Comparison of ENCODE assay signal across 25 mouse cellular contexts in genomic region chr10:84199035-84199434, GRCm38 (mm10).
A peak's percentile ranks its signal among the peaks of the same experiment; 100 is the strongest.
DNase-seq lines count a peak whose midpoint lies in the region; ATAC-seq lines count a peak whose summit lies in the region.
"Had no signal": no experiment of that assay in that cellular context is flagged by ENCODE, and none has a peak within 500 bp of the region (broad histone marks: within the 10 kb centered on the region; RNA-seq: fewer than 3 reads in every experiment).

No protein-coding gene starts in this region.

- no peaks in the 10 kb centered on the region for H3K36me3 ChIP-seq in splenic B cell, adult 2 months (ENCODE audit: control insufficient read depth, insufficient read depth, low read length, poor library complexity, severe bottlenecking)
- H3K36me3 ChIP-seq in limb, embryonic 10.5 days = no peaks in the 10 kb centered on the region
- H3K36me3 ChIP-seq: embryonic facial prominence, embryonic 13.5 days; embryonic facial prominence, embryonic 15.5 days; forebrain, embryonic 10.5 days; forebrain, embryonic 12.5 days; G1E had no signal

- H3K27ac ChIP-seq in limb, embryonic 10.5 days = no peak overlapping the region
- H3K27ac ChIP-seq: embryonic facial prominence, embryonic 13.5 days; embryonic facial prominence, embryonic 15.5 days; forebrain, embryonic 10.5 days; forebrain, embryonic 12.5 days had no signal

- H3K4me1 ChIP-seq in limb, embryonic 10.5 days = peaks cover 3% of the 10 kb centered on the region; the same call in 1 of the 2 replicates
- H3K4me1 ChIP-seq: forebrain, embryonic 10.5 days; forebrain, embryonic 12.5 days had no signal

- no peaks in the 10 kb centered on the region for H3K27me3 ChIP-seq in splenic B cell, adult 2 months (ENCODE audit: control insufficient read depth, insufficient read depth, low read length, poor library complexity, severe bottlenecking)
- H3K27me3 ChIP-seq in limb, embryonic 10.5 days (ENCODE audit: low read depth, poor library complexity, severe bottlenecking) = no peaks in the 10 kb centered on the region
- H3K27me3 ChIP-seq: embryonic facial prominence, embryonic 13.5 days; embryonic facial prominence, embryonic 15.5 days; forebrain, embryonic 12.5 days; Patski had no signal

- H3K4me3 ChIP-seq in limb, embryonic 10.5 days = no peak overlapping the region
- H3K4me3 ChIP-seq: embryonic facial prominence, embryonic 13.5 days; embryonic facial prominence, embryonic 15.5 days; erythroblast, embryonic 14.5 days; forebrain, embryonic 10.5 days; forebrain, embryonic 12.5 days had no signal

- ATAC-seq in granulocyte monocyte progenitor cell, adult 5-6 weeks (replicated peaks; ENCODE audit: poor library complexity, severe bottlenecking) = peak; percentile 69
- ATAC-seq: activated CD4-positive, CD25-positive, alpha-beta regulatory T cell, adult 4 months; forebrain, embryonic 14.5 days; forebrain, embryonic 16.5 days; Patski had no signal

- peak; percentile 29 for DNase-seq in A20 (ENCODE audit: low read depth, low spot score)
- peak; percentile 3 for DNase-seq in splenic B cell, adult 2 months (ENCODE audit: low read depth, low spot score)
- no peak for DNase-seq in limb, embryonic 10.5 days (ENCODE audit: low spot score)
- no peak for DNase-seq in adrenal gland, postnatal 4 days (ENCODE audit: low spot score in 2 of 2)
- DNase-seq: adrenal gland, adult 8-10 months; adrenal gland, postnatal 14 days; adrenal gland, postnatal 36 days; cerebellum, adult 11 months; cerebellum, adult 18-20 months; cerebellum, adult 8-10 months; cerebellum, adult 9-11 months; cerebellum, postnatal 14 days; cerebellum, postnatal 36 days; embryo, embryonic 11 days had no signal

- WGBS in limb, embryonic 10.5 days = 91% methylated on average over 2 of the region's 2 CpGs

- no peaks in the 10 kb centered on the region for H3K9me3 ChIP-seq in limb, embryonic 10.5 days (replicated peaks)
- H3K9me3 ChIP-seq: embryonic facial prominence, embryonic 13.5 days; embryonic facial prominence, embryonic 15.5 days; forebrain, embryonic 10.5 days; forebrain, embryonic 12.5 days had no signal

Comparison
In these comparisons a context has a peak if more than half of its experiments do, and no peak if none do; other contexts are left out.
1. DNase-seq: peak in A20 (single experiment) and splenic B cell, adult 2 months (single experiment); none in limb, embryonic 10.5 days (single experiment) and adrenal gland, postnatal 4 days (0 of 2).